In genomic region chr2:180735232-180735631, GRCm38 (mm10) we compare ENCODE assay signal across 30 mouse cellular contexts. TPM values are rescaled to one million over a fixed set of nuclear protein-coding genes. Genes with fewer than 3 reads are reported as not detected.
"Had no signal": no experiment of that assay in that cellular context is flagged by ENCODE, and none has a peak within 500 bp of the region (broad histone marks: within the 10 kb centered on the region; RNA-seq: fewer than 3 reads in every experiment).

No protein-coding gene starts in this region.

- H3K4me1 ChIP-seq: limb, embryonic 10.5 days; limb, embryonic 13.5 days; lung, embryonic 15.5 days; midbrain, embryonic 13.5 days; neural tube, embryonic 13.5 days had no signal

- H3K27me3 ChIP-seq: liver, embryonic 12.5 days; liver, embryonic 15.5 days; lung, embryonic 15.5 days; megakaryocyte, embryonic 14.5 days; midbrain, embryonic 13.5 days; neural tube, embryonic 13.5 days had no signal

- H3K27ac ChIP-seq: limb, embryonic 10.5 days; limb, embryonic 13.5 days; liver, embryonic 12.5 days; liver, embryonic 15.5 days; lung, embryonic 15.5 days; midbrain, embryonic 10.5 days; midbrain, embryonic 13.5 days; neural tube, embryonic 13.5 days; stomach, embryonic 15.5 days had no signal

- H3K36me3 ChIP-seq: limb, embryonic 10.5 days; limb, embryonic 13.5 days; liver, embryonic 12.5 days; lung, embryonic 15.5 days; midbrain, embryonic 10.5 days; midbrain, embryonic 13.5 days; neural tube, embryonic 13.5 days; stomach, embryonic 15.5 days had no signal

- H3K9me3 ChIP-seq: limb, embryonic 10.5 days; limb, embryonic 13.5 days; liver, embryonic 12.5 days; liver, embryonic 15.5 days; lung, embryonic 15.5 days; megakaryocyte, embryonic 14.5 days; midbrain, embryonic 10.5 days; midbrain, embryonic 13.5 days; neural tube, embryonic 13.5 days; stomach, embryonic 15.5 days had no signal

- H3K4me3 ChIP-seq: limb, embryonic 10.5 days; limb, embryonic 13.5 days; liver, embryonic 12.5 days; liver, embryonic 15.5 days; lung, embryonic 15.5 days; megakaryocyte, embryonic 14.5 days; midbrain, embryonic 10.5 days; midbrain, embryonic 13.5 days; myocyte; neural tube, embryonic 13.5 days; stomach, embryonic 15.5 days had no signal

- DNase-seq: kidney, adult 18-20 months; kidney, adult 9 months; kidney, postnatal 14 days; kidney, postnatal 4 days; liver; lung, adult 18-20 months; lung, postnatal 10 days; lung, postnatal 36 days; retina, postnatal 1 day; spleen, adult 18-20 months; thymus, postnatal 25 days had no signal

RNA-seq across cellular contexts. Expression of gene Bhlhe23, which starts 41.5 kb away (rescaled TPM):
- total RNA-seq: layer of hippocampus, adult 18-20 months; layer of hippocampus, postnatal 25 days; left cerebral cortex, adult 8-10 months; monocyte, adult 5-6 weeks; neutrophil, adult 5-6 weeks had no signal
- polyA plus RNA-seq: inflammation-experienced regulatory T-cells, adult 6 months; intestine, embryonic 16.5 days; kidney, embryonic 16.5 days; limb, embryonic 10.5 days; liver, embryonic 12.5 days; liver, embryonic 15.5 days; lung, embryonic 15.5 days; myocyte had no signal
